Mouse (Mus musculus) midbrain, embryonic 14.5 days (tissue): ENCODE data around the gene Tmem128. TPM values are rescaled to one million over a fixed set of nuclear protein-coding genes. Genes with fewer than 3 reads are reported as not detected.

ENCODE experiments used
- ATAC-seq: fragments of 200-750 bp; cut with Nextera tagmentation; 2 replicates; pipeline ENCODE4 v1.8.0; 2017; ENCODE audit warnings: moderate number of reproducible peaks, moderate library complexity; ENCODE audit not compliant: low FRiP score, low TSS enrichment
- DNase-seq: peaks from one replicate; pipeline ENCODE4 v3.0.0-alpha.2; 2015
- H3K27ac ChIP-seq: fragments of 300-500 bp; sonication (generic); replicated peaks from 2 replicates; pipeline ENCODE4 v1.5.1; 2014; ENCODE audit warnings: mild to moderate bottlenecking, low read depth, low read length, moderate library complexity
- H3K27me3 ChIP-seq: fragments of 300-500 bp; sonication (generic); 2 replicates; pipeline ENCODE4 v1.6.1; 2014; ENCODE audit warnings: low read length, control low read depth, mixed read lengths; ENCODE audit not compliant: control insufficient read depth, insufficient read depth
- H3K36me3 ChIP-seq: fragments of 300-500 bp; sonication (generic); 2 replicates; pipeline ENCODE4 v1.6.1; 2014; ENCODE audit warnings: low read length, control low read depth; ENCODE audit not compliant: control insufficient read depth, insufficient read depth
- H3K4me1 ChIP-seq: fragments of 300-500 bp; sonication (generic); 2 replicates; pipeline ENCODE4 v1.6.1; 2014; ENCODE audit warnings: mild to moderate bottlenecking, antibody characterized with exemption, low read length, control low read depth; ENCODE audit not compliant: control insufficient read depth, insufficient read depth
- H3K4me2 ChIP-seq: fragments of 300-500 bp; sonication (generic); 2 replicates; pipeline ENCODE4 v1.6.1; 2014; ENCODE audit warnings: mild to moderate bottlenecking, low read length, moderate library complexity
- H3K4me3 ChIP-seq: fragments of 300-500 bp; sonication (generic); replicated peaks from 2 replicates; pipeline ENCODE4 v1.5.1; 2014; ENCODE audit warnings: low read depth, low read length
- H3K9ac ChIP-seq: fragments of 300-500 bp; sonication (generic); replicated peaks from 2 replicates; pipeline ENCODE4 v1.6.1; 2014; ENCODE audit warnings: mild to moderate bottlenecking, low read length, moderate library complexity
- H3K9me3 ChIP-seq: fragments of 300-500 bp; sonication (generic); 2 replicates; pipeline ENCODE4 v1.6.1; 2016; ENCODE audit warnings: low read length, control low read depth, mixed read lengths; ENCODE audit not compliant: control insufficient read depth
- WGBS: fragments of 180-500 bp; shearing (Covaris S2); extraction: QIAGEN DNeasy Blood & Tissue Kit; methylation state at CpG from one replicate; pipeline ENCODE4 v1.1.7; 2014; 5-methylcytosine and 5-hydroxymethylcytosine counted together
- polyA plus RNA-seq: library from polyadenylated mRNA; unstranded; fragments of >200 nt; fragmentation: Nextera tagmentation; extraction: Ambion mirVana; gene quantifications from 2 replicates; pipeline ENCODE4 v1.2.1, GENCODE M21; 2014

The Tmem128 gene
- polyA plus RNA-seq, 1 experiment from 2014 or later, result 114 TPM

GRCm38 (mm10) chr5:38241473-38241834 lies 18.5 kb upstream of the Tmem128 start:
- Histone ChIP-seq H3K27me3 (no peaks in the 10 kb centered on the region), H3K36me3 (no peaks in the 10 kb centered on the region), H3K4me3 (no peak overlapping the region), H3K9me3 (no peaks in the 10 kb centered on the region), H3K4me1 (no peaks in the 10 kb centered on the region), H3K9ac (no peak overlapping the region), H3K27ac (no peak overlapping the region), H3K4me2 (no peak overlapping the region)
- DNase-seq (peak; percentile 32), ATAC-seq (no peak)
- WGBS, result 69% methylated on average over 3 of the region's 3 CpGs

GRCm38 (mm10) chr5:38241966-38242365 lies 18.0 kb upstream of the Tmem128 start:
- ATAC-seq, result no peak
- Histone ChIP-seq H3K27ac (no peak overlapping the region), H3K4me1 (no peaks in the 10 kb centered on the region), H3K4me2 (no peak overlapping the region), H3K4me3 (no peak overlapping the region), H3K9me3 (no peaks in the 10 kb centered on the region), H3K27me3 (no peaks in the 10 kb centered on the region), H3K36me3 (no peaks in the 10 kb centered on the region), H3K9ac (no peak overlapping the region)
- DNase-seq, result no peak
- 86% methylated on average over 6 of the region's 6 CpGs for WGBS

- Histone ChIP-seq H3K36me3 (no peaks in the 10 kb centered on the region), H3K27ac (no peak overlapping the region), H3K9me3 (no peaks in the 10 kb centered on the region), H3K4me2 (no peak overlapping the region), H3K4me1 (no peaks in the 10 kb centered on the region), H3K4me3 (no peak overlapping the region), H3K27me3 (no peaks in the 10 kb centered on the region), H3K9ac (no peak overlapping the region)
- DNase-seq, result peak; percentile 11
- ATAC-seq, result no peak
- WGBS, result 43% methylated on average over 4 of the region's 4 CpGs
Observed at GRCm38 (mm10) chr5:38255195-38255594, 4.8 kb upstream of the Tmem128 start.

GRCm38 (mm10) chr5:38255644-38256043 lies 4.3 kb upstream of the Tmem128 start:
- no peak for ATAC-seq
- H3K4me2 ChIP-seq, result no peak overlapping the region
- H3K4me1 ChIP-seq, result no peaks in the 10 kb centered on the region
- no peak for DNase-seq
- H3K9me3 ChIP-seq, result no peaks in the 10 kb centered on the region
- no peak overlapping the region for H3K27ac ChIP-seq
- H3K9ac ChIP-seq, result no peak overlapping the region
- 89% methylated on average over 3 of the region's 3 CpGs for WGBS
- H3K36me3 ChIP-seq, result no peaks in the 10 kb centered on the region
- H3K27me3 ChIP-seq, result no peaks in the 10 kb centered on the region
- no peak overlapping the region for H3K4me3 ChIP-seq

GRCm38 (mm10) chr5:38256551-38256950 lies 3.4 kb upstream of the Tmem128 start:
- H3K4me2 ChIP-seq, result no peak overlapping the region
- H3K27me3 ChIP-seq, result no peaks in the 10 kb centered on the region
- no peak overlapping the region for H3K9ac ChIP-seq
- no peak for ATAC-seq
- H3K36me3 ChIP-seq, result no peaks in the 10 kb centered on the region
- no peak overlapping the region for H3K4me3 ChIP-seq
- no peaks in the 10 kb centered on the region for H3K9me3 ChIP-seq
- no peak overlapping the region for H3K27ac ChIP-seq
- DNase-seq, result no peak
- peaks cover 6% of the 10 kb centered on the region; the same call in 1 of the 2 replicates for H3K4me1 ChIP-seq
- WGBS, result 88% methylated on average over 1 of the region's 1 CpGs

GRCm38 (mm10) chr5:38258034-38258772 lies 1.8 kb upstream of the Tmem128 start:
- no peak for ATAC-seq
- H3K27me3 ChIP-seq, result no peaks in the 10 kb centered on the region
- no peak overlapping the region for H3K4me3 ChIP-seq
- no peak for DNase-seq
- H3K9me3 ChIP-seq, result no peaks in the 10 kb centered on the region
- peaks cover 10% of the 10 kb centered on the region for H3K36me3 ChIP-seq
- peaks cover 6% of the 10 kb centered on the region; the same call in 1 of the 2 replicates for H3K4me1 ChIP-seq
- H3K9ac ChIP-seq, result no peak overlapping the region
- 88% methylated on average over 8 of the region's 8 CpGs for WGBS
- H3K4me2 ChIP-seq, result no peak overlapping the region
- H3K27ac ChIP-seq, result no peak overlapping the region

GRCm38 (mm10) chr5:38258773-38259146 lies 1.2 kb upstream of the Tmem128 start:
- Histone ChIP-seq H3K4me1 (peaks cover 6% of the 10 kb centered on the region; the same call in 1 of the 2 replicates), H3K36me3 (peaks cover 15% of the 10 kb centered on the region), H3K9ac (no peak overlapping the region), H3K4me3 (no peak overlapping the region), H3K27me3 (no peaks in the 10 kb centered on the region), H3K4me2 (no peak overlapping the region), H3K9me3 (no peaks in the 10 kb centered on the region), H3K27ac (no peak overlapping the region)
- WGBS, result 82% methylated on average over 5 of the region's 5 CpGs
- ATAC-seq (no peak), DNase-seq (no peak)

GRCm38 (mm10) chr5:38259455-38260106 lies 404 bp upstream of the Tmem128 start:
- WGBS, result 46% methylated on average over 9 of the region's 9 CpGs
- ATAC-seq, result peak; percentile 15; the same call in 1 of the 2 replicates
- Histone ChIP-seq H3K4me3 (peak overlapping the region; percentile 85), H3K9me3 (no peaks in the 10 kb centered on the region), H3K36me3 (peaks cover 23% of the 10 kb centered on the region), H3K27me3 (no peaks in the 10 kb centered on the region), H3K27ac (peak overlapping the region; percentile 87), H3K9ac (peak overlapping the region; percentile 88), H3K4me1 (peaks cover 6% of the 10 kb centered on the region; the same call in 1 of the 2 replicates), H3K4me2 (peak overlapping the region; percentile 87)
- DNase-seq, result no peak

- Histone ChIP-seq H3K9ac (no peak overlapping the region), H3K4me3 (no peak overlapping the region), H3K27ac (no peak overlapping the region), H3K27me3 (peaks cover 21% of the 10 kb centered on the region), H3K36me3 (peaks cover 46% of the 10 kb centered on the region), H3K4me1 (no peaks in the 10 kb centered on the region), H3K4me2 (no peak overlapping the region), H3K9me3 (no peaks in the 10 kb centered on the region)
- DNase-seq (no peak), ATAC-seq (no peak)
- WGBS, result 90% methylated on average over 3 of the region's 3 CpGs
Observed at GRCm38 (mm10) chr5:38270942-38271341, 11.0 kb downstream of the Tmem128 start.
